Mouse (Mus musculus) heart, postnatal 0 days (tissue): ENCODE results near the gene Hoxb8. TPM values are rescaled to one million over a fixed set of nuclear protein-coding genes. Genes with fewer than 3 reads are reported as not detected.

Experiments used
- ATAC-seq: fragments of 200-750 bp; cut with Nextera tagmentation; 2 replicates; pipeline ENCODE4 v1.8.0; 2017; ENCODE audit warnings: low read depth, moderate number of reproducible peaks, moderate library complexity; ENCODE audit not compliant: insufficient read depth
- DNase-seq: peaks from one replicate; pipeline ENCODE4 v3.0.0-alpha.2; 2016; ENCODE audit warnings: low spot score
- H3K27ac ChIP-seq: fragments of 300-500 bp; sonication (generic); 2 replicates; pipeline ENCODE4 v1.5.1; 2014; ENCODE audit warnings: low read depth, mild to moderate bottlenecking
- H3K27me3 ChIP-seq: fragments of 300-500 bp; sonication (generic); 2 replicates; pipeline ENCODE4 v1.6.1; 2014; ENCODE audit warnings: low read length, mixed read lengths; ENCODE audit not compliant: control insufficient read depth, insufficient read depth
- H3K36me3 ChIP-seq: fragments of 300-500 bp; sonication (generic); replicated peaks from 2 replicates; pipeline ENCODE4 v1.6.1; 2014; ENCODE audit warnings: low read length, mixed read lengths; ENCODE audit not compliant: control insufficient read depth, insufficient read depth
- H3K4me1 ChIP-seq: fragments of 300-500 bp; sonication (generic); 2 replicates; pipeline ENCODE4 v1.6.1; 2014; ENCODE audit warnings: antibody characterized with exemption; ENCODE audit not compliant: control insufficient read depth, insufficient read depth
- H3K4me2 ChIP-seq: fragments of 300-500 bp; sonication (generic); 2 replicates; pipeline ENCODE4 v1.6.1; 2014; ENCODE audit warnings: low read depth, mild to moderate bottlenecking, low read length, moderate library complexity
- H3K4me3 ChIP-seq: fragments of 300-500 bp; sonication (generic); 2 replicates; pipeline ENCODE4 v1.5.1; 2014; ENCODE audit warnings: low read depth, low read length
- H3K9ac ChIP-seq: fragments of 300-500 bp; sonication (generic); replicated peaks from 2 replicates; pipeline ENCODE4 v1.6.1; 2014; ENCODE audit warnings: low read depth, low read length, mixed read lengths
- H3K9me3 ChIP-seq: fragments of 300-500 bp; sonication (generic); replicated peaks from 2 replicates; pipeline ENCODE4 v1.6.1; 2016; ENCODE audit warnings: low read length; ENCODE audit not compliant: control insufficient read depth
- CTCF ChIP-seq: IDR thresholded peaks from 2 replicates; pipeline ENCODE4 v1.5.1; 2016; ENCODE audit warnings: antibody characterized with exemption, control low read depth, low read depth
- EP300 ChIP-seq: IDR thresholded peaks from 2 replicates; pipeline ENCODE4 v1.6.1; 2016; ENCODE audit warnings: antibody characterized with exemption, low read depth
- WGBS: fragments of 180-500 bp; shearing (Covaris S2); extraction: QIAGEN DNeasy Blood & Tissue Kit; methylation state at CpG from one replicate; pipeline ENCODE4 v1.1.7; 2014; 5-methylcytosine and 5-hydroxymethylcytosine counted together
- polyA plus RNA-seq: library from polyadenylated mRNA; unstranded; fragments of >200 nt; fragmentation: Nextera tagmentation; extraction: Ambion mirVana; gene quantifications from 2 replicates; pipeline ENCODE4 v1.2.1, GENCODE M21; 2015
- total RNA-seq: library from RNA; depleted of rRNA; stranded (reverse); fragments of >200 nt; gene quantifications from 2 replicates; pipeline ENCODE4 v1.2.3, GENCODE M21; 2014; ENCODE audit warnings: low replicate concordance

Gene Hoxb8
- total and polyA plus RNA-seq, 2 experiments from 2014 or later: not detected

GRCm38 (mm10) chr11:96297968-96298635 lies 16.4 kb downstream of the Hoxb8 start:
- WGBS: 7% methylated on average over 11 of the region's 11 CpGs

GRCm38 (mm10) chr11:96298895-96299667 lies 17.4 kb downstream of the Hoxb8 start:
- Histone ChIP-seq H3K27me3 (peaks cover 100% of the 10 kb centered on the region), H3K4me3 (peak overlapping the region; percentile 30), H3K9ac (no peak overlapping the region; the same call in 1 of the 2 replicates), H3K4me2 (peak overlapping the region; percentile 42), H3K27ac (no peak overlapping the region), H3K9me3 (no peaks in the 10 kb centered on the region), H3K4me1 (no peaks in the 10 kb centered on the region), H3K36me3 (no peaks in the 10 kb centered on the region)
- DNase-seq (no peak), ATAC-seq (no peak; the same call in 1 of the 2 replicates)
- TF ChIP-seq CTCF: no peak
- no peak for TF ChIP-seq EP300
- 2% methylated on average over 63 of the region's 66 CpGs for WGBS

More at GRCm38 (mm10) chr11:96297968-96298635, 16.4 kb downstream of the Hoxb8 start:
- Histone ChIP-seq H3K27ac (no peak overlapping the region), H3K9ac (no peak overlapping the region), H3K9me3 (no peaks in the 10 kb centered on the region), H3K36me3 (no peaks in the 10 kb centered on the region), H3K27me3 (peaks cover 100% of the 10 kb centered on the region), H3K4me2 (no peak overlapping the region), H3K4me3 (no peak overlapping the region), H3K4me1 (no peaks in the 10 kb centered on the region)
- DNase-seq: no peak
- no peak for ATAC-seq
- TF ChIP-seq CTCF (no peak), EP300 (no peak)

- no peak overlapping the region for H3K4me2 ChIP-seq
- H3K27ac ChIP-seq: no peak overlapping the region
- H3K4me1 ChIP-seq: no peaks in the 10 kb centered on the region
- no peaks in the 10 kb centered on the region for H3K36me3 ChIP-seq
- H3K9ac ChIP-seq: no peak overlapping the region
- H3K9me3 ChIP-seq: no peaks in the 10 kb centered on the region
- no peak for DNase-seq
- peaks cover 100% of the 10 kb centered on the region for H3K27me3 ChIP-seq
- peak overlapping the region; percentile 30; the same call in 1 of the 2 replicates for H3K4me3 ChIP-seq
- 3% methylated on average over 9 of the region's 9 CpGs for WGBS
- no peak for ATAC-seq
- TF ChIP-seq CTCF: no peak
- TF ChIP-seq EP300: no peak
These were observed 18.1 kb downstream of the Hoxb8 start for GRCm38 (mm10) chr11:96299781-96300180.

GRCm38 (mm10) chr11:96300354-96301063 lies 18.8 kb downstream of the Hoxb8 start:
- peaks cover 100% of the 10 kb centered on the region for H3K27me3 ChIP-seq
- H3K9me3 ChIP-seq: no peaks in the 10 kb centered on the region
- no peak overlapping the region for H3K4me2 ChIP-seq
- H3K27ac ChIP-seq: no peak overlapping the region
- no peak overlapping the region for H3K4me3 ChIP-seq
- ATAC-seq (no peak), DNase-seq (no peak)
- WGBS: 2% methylated on average over 35 of the region's 35 CpGs
- H3K9ac ChIP-seq: no peak overlapping the region
- TF ChIP-seq CTCF (no peak), EP300 (no peak)
- H3K4me1 ChIP-seq: no peaks in the 10 kb centered on the region
- H3K36me3 ChIP-seq: no peaks in the 10 kb centered on the region

- no peaks in the 10 kb centered on the region for H3K9me3 ChIP-seq
- 13% methylated on average over 6 of the region's 10 CpGs for WGBS
- no peak for DNase-seq
- TF ChIP-seq CTCF: no peak
- TF ChIP-seq EP300: no peak
- no peak overlapping the region for H3K9ac ChIP-seq
- no peaks in the 10 kb centered on the region for H3K4me1 ChIP-seq
- H3K27ac ChIP-seq: no peak overlapping the region
- H3K4me3 ChIP-seq: no peak overlapping the region
- H3K27me3 ChIP-seq: peaks cover 100% of the 10 kb centered on the region
- H3K4me2 ChIP-seq: no peak overlapping the region
- H3K36me3 ChIP-seq: no peaks in the 10 kb centered on the region
- ATAC-seq: no peak
These were observed 19.3 kb downstream of the Hoxb8 start for GRCm38 (mm10) chr11:96301064-96301431.
